Mouse (Mus musculus) midbrain, embryonic 16.5 days (tissue): ENCODE results near the gene Mbd5. TPM values are rescaled to one million over a fixed set of nuclear protein-coding genes. Genes with fewer than 3 reads are reported as not detected.

Source experiments
- ATAC-seq: fragments of 200-750 bp; cut with Nextera tagmentation; 2 replicates; pipeline ENCODE4 v1.8.0; 2017; ENCODE audit warnings: moderate TSS enrichment
- H3K27ac ChIP-seq: fragments of 300-500 bp; sonication (generic); 2 replicates; pipeline ENCODE4 v1.5.1; 2014; ENCODE audit warnings: mild to moderate bottlenecking, low read length, mixed read lengths
- H3K27me3 ChIP-seq: fragments of 300-500 bp; sonication (generic); 2 replicates; pipeline ENCODE4 v1.6.1; 2014; ENCODE audit warnings: low read depth, low read length, mixed read lengths; ENCODE audit not compliant: control insufficient read depth, insufficient read depth
- H3K36me3 ChIP-seq: fragments of 300-500 bp; sonication (generic); 2 replicates; pipeline ENCODE4 v1.6.1; 2014; ENCODE audit warnings: mild to moderate bottlenecking, low read length, moderate library complexity, mixed read lengths; ENCODE audit not compliant: control insufficient read depth, insufficient read depth
- H3K4me1 ChIP-seq: fragments of 300-500 bp; sonication (generic); 2 replicates; pipeline ENCODE4 v1.6.1; 2014; ENCODE audit warnings: mild to moderate bottlenecking, low read length, mixed read lengths; ENCODE audit not compliant: control insufficient read depth, insufficient read depth
- H3K4me2 ChIP-seq: fragments of 300-500 bp; sonication (generic); 2 replicates; pipeline ENCODE4 v1.6.1; 2014; ENCODE audit warnings: mild to moderate bottlenecking, low read length, mixed read lengths
- H3K4me3 ChIP-seq: fragments of 300-500 bp; sonication (generic); 2 replicates; pipeline ENCODE4 v1.5.1; 2014; ENCODE audit warnings: low read depth, mild to moderate bottlenecking, low read length, moderate library complexity, mixed read lengths
- H3K9ac ChIP-seq: fragments of 300-500 bp; sonication (generic); 2 replicates; pipeline ENCODE4 v1.6.1; 2014; ENCODE audit warnings: low read depth, low read length, mixed read lengths
- H3K9me3 ChIP-seq: fragments of 300-500 bp; sonication (generic); replicated peaks from 2 replicates; pipeline ENCODE4 v1.6.1; 2014; ENCODE audit warnings: mild to moderate bottlenecking, low read length, mixed read lengths; ENCODE audit not compliant: control insufficient read depth, poor library complexity, severe bottlenecking
- WGBS: fragments of 180-500 bp; shearing (Covaris S2); extraction: QIAGEN DNeasy Blood & Tissue Kit; methylation state at CpG from one replicate; pipeline ENCODE4 v1.1.7; 2014; 5-methylcytosine and 5-hydroxymethylcytosine counted together
- polyA plus RNA-seq: library from polyadenylated mRNA; unstranded; fragments of >200 nt; fragmentation: Nextera tagmentation; extraction: Ambion mirVana; gene quantifications from 2 replicates; pipeline ENCODE4 v1.2.1, GENCODE M21; 2015

Mbd5 gene
- polyA plus RNA-seq, 1 experiment from 2014 or later: 32.4 TPM

- no peak overlapping the region for H3K4me2 ChIP-seq
Measured at GRCm38 (mm10) chr2:49345786-49346185, 396.5 kb downstream of the Mbd5 start.

GRCm38 (mm10) chr2:49349813-49350212 lies 400.5 kb downstream of the Mbd5 start:
- Histone ChIP-seq H3K4me3 (no peak overlapping the region), H3K27me3 (no peaks in the 10 kb centered on the region), H3K36me3 (no peaks in the 10 kb centered on the region), H3K27ac (no peak overlapping the region), H3K9ac (no peak overlapping the region), H3K4me1 (no peaks in the 10 kb centered on the region), H3K9me3 (no peaks in the 10 kb centered on the region), H3K4me2 (no peak overlapping the region)
- WGBS: 55% methylated on average over 5 of the region's 5 CpGs
- ATAC-seq: no peak

More at GRCm38 (mm10) chr2:49345786-49346185, 396.5 kb downstream of the Mbd5 start:
- no peak overlapping the region for H3K9ac ChIP-seq
- H3K4me3 ChIP-seq: no peak overlapping the region
- no peak for ATAC-seq
- H3K27ac ChIP-seq: no peak overlapping the region
- no peaks in the 10 kb centered on the region for H3K9me3 ChIP-seq
- no peaks in the 10 kb centered on the region for H3K36me3 ChIP-seq
- no peaks in the 10 kb centered on the region for H3K4me1 ChIP-seq
- H3K27me3 ChIP-seq: no peaks in the 10 kb centered on the region
- 85% methylated on average over 2 of the region's 2 CpGs for WGBS

- Histone ChIP-seq H3K27ac (no peak overlapping the region), H3K27me3 (no peaks in the 10 kb centered on the region), H3K9ac (no peak overlapping the region), H3K4me2 (no peak overlapping the region), H3K4me3 (no peak overlapping the region), H3K4me1 (no peaks in the 10 kb centered on the region), H3K9me3 (no peaks in the 10 kb centered on the region), H3K36me3 (no peaks in the 10 kb centered on the region)
- 91% methylated on average over 4 of the region's 4 CpGs for WGBS
- ATAC-seq: no peak
Measured at GRCm38 (mm10) chr2:49350852-49351251, 401.5 kb downstream of the Mbd5 start.

DNA sequence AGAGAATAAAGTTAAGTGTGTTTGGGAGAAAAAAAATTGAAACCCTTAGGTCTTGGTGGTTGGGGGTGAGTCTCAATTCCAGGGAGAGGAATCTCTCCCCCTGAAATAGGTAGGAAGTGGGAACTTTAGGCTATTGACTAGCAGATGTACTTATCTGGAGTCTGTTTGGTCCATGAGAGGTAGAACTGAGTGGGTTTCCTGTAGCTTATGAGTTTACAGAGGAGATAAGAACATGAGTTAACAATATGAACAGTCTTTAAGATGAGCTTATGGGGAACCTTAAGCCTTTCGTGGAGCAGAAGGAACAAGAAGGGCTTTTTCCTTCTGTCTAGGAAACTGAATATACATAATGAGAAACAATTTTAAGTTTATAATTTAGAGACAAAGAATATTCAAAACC lies 404.8 kb downstream of the Mbd5 start:
- no peaks in the 10 kb centered on the region for H3K9me3 ChIP-seq
- no peak overlapping the region for H3K4me2 ChIP-seq
- H3K36me3 ChIP-seq: no peaks in the 10 kb centered on the region
- H3K27ac ChIP-seq: no peak overlapping the region
- H3K9ac ChIP-seq: no peak overlapping the region
- no peak for ATAC-seq
- WGBS: 88% methylated on average over 1 of the region's 1 CpGs
- no peaks in the 10 kb centered on the region for H3K4me1 ChIP-seq
- H3K4me3 ChIP-seq: no peak overlapping the region
- no peaks in the 10 kb centered on the region for H3K27me3 ChIP-seq

DNA sequence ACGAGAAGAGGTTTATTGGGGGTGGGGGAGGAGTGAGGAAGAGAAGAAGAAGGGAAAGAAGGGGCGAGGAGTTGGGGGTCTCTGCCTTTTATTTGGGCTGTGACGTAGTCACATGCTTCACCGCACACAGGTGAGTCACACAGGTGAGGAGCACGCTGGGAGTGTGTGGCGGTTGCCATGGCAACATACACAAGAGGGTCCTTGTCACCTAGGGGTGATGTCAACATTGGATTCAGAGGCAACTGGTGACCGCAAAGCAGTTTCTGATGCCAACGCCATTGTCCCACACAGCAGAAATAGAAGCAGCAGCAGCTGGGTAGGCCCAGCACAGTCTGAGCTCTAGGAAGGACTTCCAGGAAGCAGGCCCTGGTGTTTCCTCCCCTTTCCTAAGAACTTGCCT lies 406.6 kb downstream of the Mbd5 start:
- no peaks in the 10 kb centered on the region for H3K36me3 ChIP-seq
- no peak for ATAC-seq
- no peak overlapping the region for H3K4me3 ChIP-seq
- no peaks in the 10 kb centered on the region for H3K4me1 ChIP-seq
- no peak overlapping the region for H3K4me2 ChIP-seq
- H3K9ac ChIP-seq: no peak overlapping the region
- no peaks in the 10 kb centered on the region for H3K27me3 ChIP-seq
- H3K27ac ChIP-seq: no peak overlapping the region
- WGBS: 84% methylated on average over 8 of the region's 8 CpGs
- H3K9me3 ChIP-seq: no peaks in the 10 kb centered on the region

DNA sequence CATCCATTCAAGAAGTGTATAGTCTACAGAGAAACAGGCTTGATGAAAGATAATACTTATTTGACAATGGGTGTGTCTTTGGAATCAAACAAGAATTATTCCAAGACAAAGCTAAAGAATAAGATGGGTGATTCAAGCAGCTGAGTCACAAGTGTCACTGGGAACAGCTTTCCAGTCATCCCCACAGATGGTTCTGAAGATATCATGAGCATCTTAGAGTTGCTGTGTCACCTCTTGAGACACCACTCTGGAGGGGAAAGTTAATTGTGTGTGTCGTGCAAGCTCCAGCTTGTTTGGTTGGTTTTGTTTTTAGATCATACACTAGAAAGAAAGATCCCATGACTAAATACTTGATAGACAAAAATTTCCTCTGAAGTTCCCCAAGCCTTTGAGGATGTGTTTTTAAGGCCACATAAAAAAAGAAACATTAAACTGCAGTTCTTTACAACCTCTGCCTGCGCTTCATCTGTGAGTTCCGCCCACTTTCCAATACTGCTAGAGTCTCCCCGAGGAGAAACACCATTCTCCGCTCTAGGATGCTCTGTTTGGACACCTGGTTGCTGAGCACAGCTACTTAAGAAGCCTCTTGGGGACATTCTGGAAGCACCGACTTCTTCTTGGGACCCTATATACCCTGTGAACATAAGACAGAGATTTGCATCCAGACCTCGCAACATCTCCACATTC lies 409.0 kb downstream of the Mbd5 start:
- Histone ChIP-seq H3K4me1 (no peaks in the 10 kb centered on the region), H3K4me2 (no peak overlapping the region), H3K9me3 (no peaks in the 10 kb centered on the region), H3K27ac (no peak overlapping the region), H3K36me3 (no peaks in the 10 kb centered on the region), H3K9ac (no peak overlapping the region), H3K27me3 (no peaks in the 10 kb centered on the region), H3K4me3 (no peak overlapping the region)
- 89% methylated on average over 7 of the region's 7 CpGs for WGBS
- no peak for ATAC-seq

DNA sequence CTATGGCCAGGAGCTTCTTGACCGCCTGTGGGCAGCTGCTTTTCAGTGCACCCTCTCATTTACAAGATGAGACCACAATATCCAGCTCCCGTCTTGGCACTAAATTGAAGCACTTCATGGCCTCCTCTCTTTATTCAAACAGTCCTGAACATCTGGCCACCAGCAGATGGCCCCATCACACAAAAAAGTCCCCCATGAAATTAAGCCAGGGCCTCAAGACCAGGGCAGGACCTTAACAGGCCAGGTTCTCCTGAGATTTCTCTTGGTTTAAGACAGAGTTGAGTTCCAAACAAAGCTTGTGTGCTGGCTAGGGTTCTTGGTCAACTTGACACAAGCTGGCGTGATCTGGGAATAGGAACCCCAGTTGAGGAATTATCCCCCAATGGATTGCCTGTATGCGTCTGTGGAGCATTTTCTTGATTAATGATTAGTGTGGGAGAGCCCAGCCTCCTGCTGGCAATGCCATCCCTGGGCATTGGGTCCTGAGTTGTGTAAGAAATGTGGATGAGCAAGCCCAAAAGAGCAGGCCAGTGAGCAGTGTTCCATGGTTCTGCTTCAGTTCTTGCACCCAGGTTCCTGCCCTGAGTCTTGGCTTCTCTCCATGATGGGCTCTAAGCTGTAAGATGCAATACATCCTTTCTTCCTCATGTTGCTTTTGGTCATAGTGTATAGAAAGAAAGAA lies 409.7 kb downstream of the Mbd5 start:
- ATAC-seq: no peak
- Histone ChIP-seq H3K27ac (no peak overlapping the region), H3K4me2 (no peak overlapping the region), H3K4me1 (no peaks in the 10 kb centered on the region), H3K9ac (no peak overlapping the region), H3K27me3 (no peaks in the 10 kb centered on the region), H3K36me3 (no peaks in the 10 kb centered on the region), H3K9me3 (no peaks in the 10 kb centered on the region), H3K4me3 (no peak overlapping the region)
- WGBS: 71% methylated on average over 4 of the region's 4 CpGs

GRCm38 (mm10) chr2:49359706-49360105 lies 410.4 kb downstream of the Mbd5 start:
- no peak overlapping the region for H3K4me3 ChIP-seq
- H3K9ac ChIP-seq: no peak overlapping the region
- WGBS: 67% methylated on average over 4 of the region's 4 CpGs
- no peaks in the 10 kb centered on the region for H3K4me1 ChIP-seq
- no peak overlapping the region for H3K27ac ChIP-seq
- H3K9me3 ChIP-seq: no peaks in the 10 kb centered on the region
- ATAC-seq: no peak
- no peak overlapping the region for H3K4me2 ChIP-seq
- no peaks in the 10 kb centered on the region for H3K27me3 ChIP-seq
- no peaks in the 10 kb centered on the region for H3K36me3 ChIP-seq

DNA sequence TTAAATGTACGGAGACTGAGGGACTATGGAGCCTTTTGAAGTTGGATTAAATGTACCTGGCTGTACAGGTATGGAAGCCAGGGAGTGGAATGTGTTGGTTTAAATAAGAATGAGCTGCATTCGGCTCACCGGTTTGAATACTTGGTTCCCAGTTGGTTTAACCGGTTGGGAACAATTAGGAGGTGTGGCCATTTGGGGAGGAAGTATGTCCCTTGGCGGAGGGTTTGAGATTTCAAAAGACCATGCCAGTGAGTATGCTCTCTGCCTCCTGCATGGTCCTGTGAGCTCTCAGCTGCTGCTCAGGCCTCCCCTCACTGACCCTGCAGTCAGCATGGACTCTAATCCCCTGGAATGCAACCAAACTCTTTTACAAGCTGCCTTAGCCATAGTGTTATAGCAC lies 415.2 kb downstream of the Mbd5 start:
- Histone ChIP-seq H3K4me2 (no peak overlapping the region), H3K36me3 (no peaks in the 10 kb centered on the region), H3K4me1 (no peaks in the 10 kb centered on the region), H3K27me3 (no peaks in the 10 kb centered on the region), H3K27ac (no peak overlapping the region), H3K4me3 (no peak overlapping the region), H3K9me3 (no peaks in the 10 kb centered on the region), H3K9ac (no peak overlapping the region)
- 41% methylated on average over 5 of the region's 5 CpGs for WGBS
- no peak for ATAC-seq
